Mouse (Mus musculus): Measurements from ENCODE around the gene Sema4c. TPM values are rescaled to one million over a fixed set of nuclear protein-coding genes. Genes with fewer than 3 reads are reported as not detected.

The Sema4c gene
- polyA plus RNA-seq, 1 experiment = 16.6 TPM

GRCm38 (mm10) chr1:36583408-36584116, 25.4 kb upstream of the Sema4c start:
- Histone ChIP-seq H3ac (ENCODE audit: control insufficient read depth, insufficient read length, low read depth) (no peak overlapping the region), H3K79me3 (ENCODE audit: low read depth) (no peaks in the 10 kb centered on the region), H3K36me3 (ENCODE audit: control insufficient read depth, insufficient read depth) (no peaks in the 10 kb centered on the region), H3K4me3 (ENCODE audit: insufficient read depth, poor library complexity, severe bottlenecking) (no peak overlapping the region), H3K27me3 (ENCODE audit: control insufficient read depth, insufficient read depth, insufficient read length) (no peaks in the 10 kb centered on the region), H3K79me2 (ENCODE audit: control insufficient read depth, insufficient read depth) (no peaks in the 10 kb centered on the region)
- no peak for TF ChIP-seq CTCF (IDR thresholded peaks at IDR 0.05; ENCODE audit: control insufficient read depth, insufficient read depth, insufficient read length)
- TF ChIP-seq USF1 (IDR thresholded peaks at IDR 0.05; ENCODE audit: low read depth) = no peak
- no peak for TF ChIP-seq FOSL1 (IDR thresholded peaks at IDR 0.05; ENCODE audit: insufficient read depth, low read length, poor library complexity, severe bottlenecking)
- no peak for TF ChIP-seq CEBPB (IDR thresholded peaks at IDR 0.05; ENCODE audit: low read depth)
- TF ChIP-seq MYOD1 (IDR thresholded peaks at IDR 0.05; ENCODE audit: control insufficient read depth, insufficient read length, low read depth) = no peak
- no peak for TF ChIP-seq MYOG (IDR thresholded peaks at IDR 0.05; ENCODE audit: control insufficient read depth, extremely low read depth, insufficient read length)
- no peak for TF ChIP-seq MAX (IDR thresholded peaks at IDR 0.05)

DNA sequence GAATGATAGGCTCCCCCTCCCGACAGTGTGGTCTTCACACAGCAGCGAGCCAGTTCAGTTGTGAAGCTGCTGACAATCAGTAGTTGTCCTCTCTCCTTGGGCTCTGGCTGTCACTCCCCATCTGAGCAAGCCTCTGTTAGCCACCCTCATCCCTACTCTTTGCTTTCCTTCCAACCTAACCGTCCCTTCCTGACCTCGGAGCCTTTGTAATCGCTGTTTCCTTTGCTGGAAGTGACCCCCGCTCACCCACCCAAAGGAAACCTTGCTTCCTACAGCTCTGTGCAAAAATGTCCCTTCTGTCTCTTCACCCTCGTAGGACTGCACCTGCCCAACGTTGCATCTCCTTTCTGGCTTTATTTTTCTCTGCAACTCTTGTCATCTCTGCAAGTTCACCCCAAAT, 24.1 kb upstream of the Sema4c start:
- H3ac ChIP-seq (ENCODE audit: control insufficient read depth, insufficient read length, low read depth) = no peak overlapping the region
- no peaks in the 10 kb centered on the region for H3K36me3 ChIP-seq (ENCODE audit: control insufficient read depth, insufficient read depth)
- no peak overlapping the region for H3K4me3 ChIP-seq (ENCODE audit: insufficient read depth, poor library complexity, severe bottlenecking)
- no peaks in the 10 kb centered on the region for H3K27me3 ChIP-seq (ENCODE audit: control insufficient read depth, insufficient read depth, insufficient read length)
- H3K79me2 ChIP-seq (ENCODE audit: control insufficient read depth, insufficient read depth) = no peaks in the 10 kb centered on the region
- H3K79me3 ChIP-seq (ENCODE audit: low read depth) = no peaks in the 10 kb centered on the region
- no peak for TF ChIP-seq CEBPB (IDR thresholded peaks at IDR 0.05; ENCODE audit: low read depth)
- no peak for TF ChIP-seq FOSL1 (IDR thresholded peaks at IDR 0.05; ENCODE audit: insufficient read depth, low read length, poor library complexity, severe bottlenecking)
- TF ChIP-seq MYOG (IDR thresholded peaks at IDR 0.05; ENCODE audit: control insufficient read depth, extremely low read depth, insufficient read length) = no peak
- TF ChIP-seq USF1 (IDR thresholded peaks at IDR 0.05; ENCODE audit: low read depth) = no peak
- no peak for TF ChIP-seq MAX (IDR thresholded peaks at IDR 0.05)

DNA sequence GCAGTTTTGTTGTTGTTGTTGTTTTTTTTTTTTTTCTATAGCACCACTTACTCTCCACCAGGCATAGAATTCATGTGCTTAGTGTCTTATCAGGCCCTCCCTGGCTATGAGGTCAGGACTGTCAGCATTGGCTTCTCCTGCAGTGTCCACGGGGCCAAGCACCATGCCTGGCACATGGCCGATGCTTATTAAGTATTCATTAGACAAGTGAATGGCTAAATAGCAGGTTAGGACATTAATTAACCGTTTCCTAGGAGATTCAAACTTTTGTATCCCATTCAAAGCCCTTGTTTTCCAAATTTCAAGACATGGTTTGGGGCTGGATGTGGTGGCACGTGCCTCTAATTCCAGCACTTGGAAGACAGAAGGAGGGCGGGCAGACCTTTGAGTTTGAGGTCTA, 23.1 kb upstream of the Sema4c start:
- Histone ChIP-seq H3K4me3 (ENCODE audit: insufficient read depth, poor library complexity, severe bottlenecking) (no peak overlapping the region), H3K79me2 (ENCODE audit: control insufficient read depth, insufficient read depth) (no peaks in the 10 kb centered on the region), H3K79me3 (ENCODE audit: low read depth) (no peaks in the 10 kb centered on the region), H3ac (ENCODE audit: control insufficient read depth, insufficient read length, low read depth) (no peak overlapping the region), H3K27me3 (ENCODE audit: control insufficient read depth, insufficient read depth, insufficient read length) (no peaks in the 10 kb centered on the region), H3K36me3 (ENCODE audit: control insufficient read depth, insufficient read depth) (no peaks in the 10 kb centered on the region)
- TF ChIP-seq MYOG (IDR thresholded peaks at IDR 0.05; ENCODE audit: control insufficient read depth, extremely low read depth, insufficient read length) = no peak
- no peak for TF ChIP-seq MAX (IDR thresholded peaks at IDR 0.05)
- no peak for TF ChIP-seq MYOD1 (IDR thresholded peaks at IDR 0.05; ENCODE audit: control insufficient read depth, insufficient read length, low read depth)
- no peak for TF ChIP-seq CEBPB (IDR thresholded peaks at IDR 0.05; ENCODE audit: low read depth)
- no peak for TF ChIP-seq USF1 (IDR thresholded peaks at IDR 0.05; ENCODE audit: low read depth)
- TF ChIP-seq CTCF (IDR thresholded peaks at IDR 0.05; ENCODE audit: control insufficient read depth, insufficient read depth, insufficient read length) = no peak
- TF ChIP-seq FOSL1 (IDR thresholded peaks at IDR 0.05; ENCODE audit: insufficient read depth, low read length, poor library complexity, severe bottlenecking) = no peak

GRCm38 (mm10) chr1:36580384-36581207, 22.4 kb upstream of the Sema4c start:
- Histone ChIP-seq H3K4me3 (ENCODE audit: insufficient read depth, poor library complexity, severe bottlenecking) (no peak overlapping the region), H3K36me3 (ENCODE audit: control insufficient read depth, insufficient read depth) (no peaks in the 10 kb centered on the region), H3ac (ENCODE audit: control insufficient read depth, insufficient read length, low read depth) (no peak overlapping the region), H3K79me3 (ENCODE audit: low read depth) (no peaks in the 10 kb centered on the region), H3K27me3 (ENCODE audit: control insufficient read depth, insufficient read depth, insufficient read length) (no peaks in the 10 kb centered on the region), H3K79me2 (ENCODE audit: control insufficient read depth, insufficient read depth) (no peaks in the 10 kb centered on the region)
- no peak for TF ChIP-seq MYOG (IDR thresholded peaks at IDR 0.05; ENCODE audit: control insufficient read depth, extremely low read depth, insufficient read length)
- TF ChIP-seq CEBPB (IDR thresholded peaks at IDR 0.05; ENCODE audit: low read depth) = no peak
- TF ChIP-seq MYOD1 (IDR thresholded peaks at IDR 0.05; ENCODE audit: control insufficient read depth, insufficient read length, low read depth) = no peak
- TF ChIP-seq USF1 (IDR thresholded peaks at IDR 0.05; ENCODE audit: low read depth) = no peak
- no peak for TF ChIP-seq CTCF (IDR thresholded peaks at IDR 0.05; ENCODE audit: control insufficient read depth, insufficient read depth, insufficient read length)
- TF ChIP-seq FOSL1 (IDR thresholded peaks at IDR 0.05; ENCODE audit: insufficient read depth, low read length, poor library complexity, severe bottlenecking) = no peak
- TF ChIP-seq MAX (IDR thresholded peaks at IDR 0.05) = no peak

- Histone ChIP-seq H3K36me3 (ENCODE audit: control insufficient read depth, insufficient read depth) (no peaks in the 10 kb centered on the region), H3K27me3 (ENCODE audit: control insufficient read depth, insufficient read depth, insufficient read length) (no peaks in the 10 kb centered on the region), H3K4me3 (ENCODE audit: insufficient read depth, poor library complexity, severe bottlenecking) (no peak overlapping the region), H3K79me3 (ENCODE audit: low read depth) (no peaks in the 10 kb centered on the region), H3ac (ENCODE audit: control insufficient read depth, insufficient read length, low read depth) (no peak overlapping the region), H3K79me2 (ENCODE audit: control insufficient read depth, insufficient read depth) (no peaks in the 10 kb centered on the region)
- TF ChIP-seq USF1 (IDR thresholded peaks at IDR 0.05; ENCODE audit: low read depth) (no peak), MYOD1 (IDR thresholded peaks at IDR 0.05; ENCODE audit: control insufficient read depth, insufficient read length, low read depth) (peak; percentile 86)
These were observed 21.8 kb upstream of the Sema4c start for GRCm38 (mm10) chr1:36579974-36580383.
